Mouse (Mus musculus): ENCODE data around the gene Ccdc40. TPM values are rescaled to one million over a fixed set of nuclear protein-coding genes. Genes with fewer than 3 reads are reported as not detected.

Gene Ccdc40
- 10.5 and 11.6 TPM in 2 replicates for polyA plus RNA-seq (2016; fragmentation: Nextera tagmentation; extraction: Ambion mirVana)

- Histone ChIP-seq H3K36me3 (no peaks in the 10 kb centered on the region), H3K27me3 (no peaks in the 10 kb centered on the region), H3K27ac (peak within 1 kb of the TSS; percentile 78), H3K9me3 (no peaks in the 10 kb centered on the region), H3K4me1 (peaks cover 37% of the 10 kb centered on the region), H3K4me2 (replicated peaks) (peak within 1 kb of the TSS; percentile 96), H3K4me3 (peak within 1 kb of the TSS; percentile 77), H3K9ac (peak within 1 kb of the TSS; percentile 78)
- ATAC-seq (ENCODE audit: insufficient number of reproducible peaks, insufficient read depth, low FRiP score, low TSS enrichment): peak; percentile 87
- WGBS: under 1% methylated on average over 54 of the region's 66 CpGs
Observed at GRCm38 (mm10) chr11:119228091-119228781, at the start of gene Ccdc40, which contains the start of gene Tbc1d16. Ccdc40 (plus strand) TSS chr11:119228572. Tbc1d16 (minus strand) TSS chr11:119228499.

GRCm38 (mm10) chr11:119180824-119181582, 47.4 kb upstream of the Ccdc40 start:
- H3K4me2 ChIP-seq (replicated peaks): no peak overlapping the region
- H3K9ac ChIP-seq: no peak overlapping the region
- H3K9me3 ChIP-seq: no peaks in the 10 kb centered on the region
- H3K4me1 ChIP-seq: peaks cover 19% of the 10 kb centered on the region
- 86% methylated on average over 14 of the region's 14 CpGs for WGBS
- H3K36me3 ChIP-seq: 0 out of 2 replicates have a peak, but pooled peaks cover 3% of the 10 kb centered on the region
- ATAC-seq (ENCODE audit: insufficient number of reproducible peaks, insufficient read depth, low FRiP score, low TSS enrichment): no peak
- H3K27me3 ChIP-seq: no peaks in the 10 kb centered on the region
- H3K4me3 ChIP-seq: no peak overlapping the region
- no peak overlapping the region for H3K27ac ChIP-seq

- Histone ChIP-seq H3K27ac (no peak overlapping the region), H3K4me1 (peaks cover 16% of the 10 kb centered on the region), H3K4me2 (replicated peaks) (no peak overlapping the region), H3K27me3 (no peaks in the 10 kb centered on the region), H3K9ac (no peak overlapping the region), H3K4me3 (no peak overlapping the region), H3K9me3 (no peaks in the 10 kb centered on the region), H3K36me3 (no peaks in the 10 kb centered on the region)
- no peak for ATAC-seq (ENCODE audit: insufficient number of reproducible peaks, insufficient read depth, low FRiP score, low TSS enrichment)
- 87% methylated on average over 12 of the region's 12 CpGs for WGBS
Observed at GRCm38 (mm10) chr11:119181861-119182395, 46.4 kb upstream of the Ccdc40 start.

GRCm38 (mm10) chr11:119183684-119184310, 44.6 kb upstream of the Ccdc40 start:
- Histone ChIP-seq H3K9ac (no peak overlapping the region), H3K27me3 (no peaks in the 10 kb centered on the region), H3K4me3 (no peak overlapping the region), H3K9me3 (no peaks in the 10 kb centered on the region), H3K27ac (no peak overlapping the region), H3K36me3 (no peaks in the 10 kb centered on the region), H3K4me2 (replicated peaks) (no peak overlapping the region), H3K4me1 (peaks cover 23% of the 10 kb centered on the region)
- WGBS: 80% methylated on average over 15 of the region's 15 CpGs
- ATAC-seq (ENCODE audit: insufficient number of reproducible peaks, insufficient read depth, low FRiP score, low TSS enrichment): no peak

GRCm38 (mm10) chr11:119186381-119186780, 42.0 kb upstream of the Ccdc40 start:
- Histone ChIP-seq H3K9me3 (no peaks in the 10 kb centered on the region), H3K4me2 (replicated peaks) (no peak overlapping the region), H3K27me3 (no peaks in the 10 kb centered on the region), H3K27ac (no peak overlapping the region), H3K4me1 (peaks cover 43% of the 10 kb centered on the region), H3K36me3 (no peaks in the 10 kb centered on the region), H3K9ac (no peak overlapping the region), H3K4me3 (no peak overlapping the region)
- 79% methylated on average over 3 of the region's 3 CpGs for WGBS
- ATAC-seq (ENCODE audit: insufficient number of reproducible peaks, insufficient read depth, low FRiP score, low TSS enrichment): no peak

GRCm38 (mm10) chr11:119186989-119187799, 41.2 kb upstream of the Ccdc40 start:
- Histone ChIP-seq H3K4me2 (replicated peaks) (peak overlapping the region; percentile 0; the same call in 1 of the 2 replicates), H3K4me1 (peaks cover 43% of the 10 kb centered on the region), H3K27ac (no peak overlapping the region), H3K27me3 (no peaks in the 10 kb centered on the region), H3K9me3 (no peaks in the 10 kb centered on the region), H3K4me3 (no peak overlapping the region), H3K9ac (no peak overlapping the region), H3K36me3 (0 out of 2 replicates have a peak, but pooled peaks cover 5% of the 10 kb centered on the region)
- no peak for ATAC-seq (ENCODE audit: insufficient number of reproducible peaks, insufficient read depth, low FRiP score, low TSS enrichment)
- 42% methylated on average over 25 of the region's 25 CpGs for WGBS

GRCm38 (mm10) chr11:119187800-119188197, 40.6 kb upstream of the Ccdc40 start:
- Histone ChIP-seq H3K27me3 (no peaks in the 10 kb centered on the region), H3K4me3 (no peak overlapping the region), H3K9me3 (no peaks in the 10 kb centered on the region), H3K27ac (no peak overlapping the region), H3K4me1 (peaks cover 45% of the 10 kb centered on the region), H3K36me3 (0 out of 2 replicates have a peak, but pooled peaks cover 5% of the 10 kb centered on the region), H3K4me2 (replicated peaks) (peak overlapping the region; percentile 0; the same call in 1 of the 2 replicates), H3K9ac (no peak overlapping the region)
- WGBS: 49% methylated on average over 10 of the region's 10 CpGs
- ATAC-seq (ENCODE audit: insufficient number of reproducible peaks, insufficient read depth, low FRiP score, low TSS enrichment): no peak

GRCm38 (mm10) chr11:119188389-119188788, 40.0 kb upstream of the Ccdc40 start:
- Histone ChIP-seq H3K4me1 (peaks cover 49% of the 10 kb centered on the region), H3K27ac (no peak overlapping the region)

GRCm38 (mm10) chr11:119189319-119189718, 39.1 kb upstream of the Ccdc40 start:
- H3K4me1 ChIP-seq: peaks cover 49% of the 10 kb centered on the region
- 68% methylated on average over 3 of the region's 3 CpGs for WGBS
- ATAC-seq (ENCODE audit: insufficient number of reproducible peaks, insufficient read depth, low FRiP score, low TSS enrichment): no peak
- H3K27me3 ChIP-seq: no peaks in the 10 kb centered on the region
- H3K27ac ChIP-seq: no peak overlapping the region
- no peak overlapping the region for H3K9ac ChIP-seq
- no peaks in the 10 kb centered on the region for H3K9me3 ChIP-seq
- H3K36me3 ChIP-seq: 0 out of 2 replicates have a peak, but pooled peaks cover 5% of the 10 kb centered on the region
- no peak overlapping the region for H3K4me3 ChIP-seq
- no peak overlapping the region for H3K4me2 ChIP-seq (replicated peaks)

More at GRCm38 (mm10) chr11:119188389-119188788, 40.0 kb upstream of the Ccdc40 start:
- Histone ChIP-seq H3K27me3 (no peaks in the 10 kb centered on the region), H3K36me3 (0 out of 2 replicates have a peak, but pooled peaks cover 5% of the 10 kb centered on the region), H3K9ac (no peak overlapping the region), H3K4me2 (replicated peaks) (no peak overlapping the region), H3K4me3 (no peak overlapping the region), H3K9me3 (no peaks in the 10 kb centered on the region)
- ATAC-seq (ENCODE audit: insufficient number of reproducible peaks, insufficient read depth, low FRiP score, low TSS enrichment): no peak
- 74% methylated on average over 6 of the region's 6 CpGs for WGBS

GRCm38 (mm10) chr11:119190498-119190897, 37.9 kb upstream of the Ccdc40 start:
- 26% methylated on average over 11 of the region's 11 CpGs for WGBS
- H3K4me1 ChIP-seq: peaks cover 49% of the 10 kb centered on the region

More at GRCm38 (mm10) chr11:119190498-119190897, 37.9 kb upstream of the Ccdc40 start:
- Histone ChIP-seq H3K27me3 (no peaks in the 10 kb centered on the region), H3K9ac (peak overlapping the region; percentile 30; the same call in 1 of the 2 replicates), H3K9me3 (no peaks in the 10 kb centered on the region), H3K36me3 (0 out of 2 replicates have a peak, but pooled peaks cover 5% of the 10 kb centered on the region), H3K4me3 (no peak overlapping the region), H3K4me2 (replicated peaks) (no peak overlapping the region), H3K27ac (no peak overlapping the region)
- peak; percentile 31; the same call in 1 of the 2 replicates for ATAC-seq (ENCODE audit: insufficient number of reproducible peaks, insufficient read depth, low FRiP score, low TSS enrichment)

Measured in embryonic facial prominence, embryonic 12.5 days (tissue).